Mouse (Mus musculus) 3134 (cell line): Measurements from ENCODE around the gene Srrm2.
A peak's percentile ranks its signal among the peaks of the same experiment; 100 is the strongest.
"Not testable (repeated sequence)": the region's sequence is repeated elsewhere in the genome, so short reads cannot be mapped to it uniquely, and the experiment has no call there.

Experiments used
- DNase-seq: peaks from one replicate; pipeline ENCODE4 v3.0.0-alpha.2; 2011; ENCODE audit warnings: low spot score; ENCODE audit not compliant: insufficient read length; ENCODE audit errors: extremely low read depth

The Srrm2 gene

DNA sequence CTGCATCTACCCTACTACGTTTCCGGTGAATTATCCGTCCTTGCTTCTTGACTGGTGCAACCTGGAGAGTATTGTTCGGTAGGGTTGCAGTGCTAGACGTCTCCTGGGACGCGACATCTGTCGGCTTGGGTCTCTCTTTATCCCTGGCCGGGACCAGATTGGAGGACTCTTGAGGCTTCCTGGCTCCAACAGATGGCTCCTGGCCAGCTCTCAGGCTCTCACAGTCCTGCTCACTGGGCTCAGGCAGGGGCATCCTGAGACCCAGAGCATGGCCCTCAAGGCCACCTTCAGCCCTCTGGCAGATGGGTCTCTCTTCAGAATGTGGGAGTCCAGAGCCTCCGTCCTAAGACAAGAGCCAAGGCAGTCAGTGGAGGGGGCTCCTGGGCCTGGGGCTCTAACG, 27.4 kb upstream of the Srrm2 start:
- no peak for DNase-seq

DNA sequence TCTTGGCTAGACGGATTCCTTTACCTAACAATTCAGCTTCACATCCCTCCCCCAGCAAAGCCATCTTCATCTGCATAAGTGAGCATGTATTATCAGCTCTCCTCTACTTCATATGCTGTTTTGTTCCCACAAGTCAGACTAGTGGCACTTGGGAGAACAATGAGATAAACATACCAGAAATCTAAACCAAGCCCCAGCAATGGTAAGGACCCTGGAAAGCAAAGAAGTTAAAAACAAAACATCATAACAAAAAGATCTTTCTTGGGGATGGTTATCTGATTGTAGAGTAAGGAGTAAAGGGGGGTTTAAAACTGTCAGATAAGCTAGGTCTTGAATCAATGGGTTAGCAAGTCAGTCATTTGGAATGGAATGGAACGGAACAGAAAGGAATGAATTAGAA, 19.8 kb upstream of the Srrm2 start:
- no peak for DNase-seq

DNA sequence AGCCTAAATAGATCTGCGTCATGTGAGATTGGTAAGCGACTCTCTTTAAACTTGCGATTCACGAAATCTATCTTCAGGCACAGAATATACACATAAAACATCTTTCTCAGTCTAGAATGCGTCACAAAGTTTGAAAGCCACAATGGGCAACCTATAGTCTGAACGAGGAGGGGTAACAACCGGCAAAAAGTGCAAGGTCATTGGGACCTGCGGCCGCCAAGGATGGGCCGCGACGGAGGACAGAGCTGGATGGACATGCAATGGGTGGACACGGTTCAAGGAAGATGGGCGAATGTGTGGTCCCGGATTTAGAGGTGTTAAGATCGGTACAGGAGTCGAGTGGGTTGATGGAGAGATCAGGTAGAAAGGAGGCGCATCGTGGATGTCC, 19.4 kb upstream of the Srrm2 start:
- no peak for DNase-seq

DNA sequence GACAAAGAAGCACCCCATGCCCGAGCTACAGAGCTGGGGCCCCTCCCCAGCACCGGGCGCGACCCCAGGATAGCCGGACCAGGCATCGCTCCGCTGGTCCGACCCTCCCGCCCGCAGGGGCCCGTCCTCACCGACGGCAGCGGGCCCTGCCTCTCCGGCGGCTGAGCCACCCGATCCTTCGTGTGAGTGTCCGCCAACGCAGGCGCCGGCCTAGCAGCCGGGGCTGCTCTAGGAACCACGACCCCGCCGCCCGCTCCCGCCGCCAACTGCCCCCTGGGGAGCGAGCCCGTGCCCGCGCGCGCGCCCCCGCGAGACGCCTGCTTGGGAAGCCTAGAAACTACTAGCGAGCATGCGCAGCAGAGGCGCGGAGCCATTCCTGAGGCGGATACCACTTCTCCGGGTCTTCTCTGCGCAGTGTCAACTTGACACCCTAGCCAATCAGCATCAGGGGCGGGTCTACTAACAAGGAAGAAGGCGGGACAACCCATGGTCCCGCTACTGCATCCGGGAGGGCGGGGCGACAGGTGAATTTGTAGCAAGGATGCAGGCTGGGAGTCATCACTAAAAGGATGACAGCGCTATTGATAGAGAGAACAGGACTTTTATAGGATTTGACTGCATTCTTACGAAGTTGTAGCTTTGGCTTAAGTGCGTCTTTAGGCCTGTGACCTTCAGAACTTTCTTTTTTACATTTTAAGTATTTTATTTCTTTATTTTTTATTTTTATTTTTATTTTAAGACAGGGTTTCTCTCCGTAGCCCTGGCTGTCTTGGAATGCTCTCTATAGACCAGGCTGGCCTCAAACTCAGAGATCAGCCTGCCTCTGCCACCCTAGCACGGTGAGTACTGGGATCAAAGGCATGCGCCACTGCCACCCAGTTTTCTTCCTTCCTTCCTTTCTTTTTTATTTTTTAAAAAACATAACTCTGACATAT, 18.8 kb upstream of the Srrm2 start, which contains the start of gene Flywch1:
TSS of gene Flywch1 (minus strand) at position 319 of the 935 bp plus-strand sequence.
- DNase-seq: peak; percentile 94

DNA sequence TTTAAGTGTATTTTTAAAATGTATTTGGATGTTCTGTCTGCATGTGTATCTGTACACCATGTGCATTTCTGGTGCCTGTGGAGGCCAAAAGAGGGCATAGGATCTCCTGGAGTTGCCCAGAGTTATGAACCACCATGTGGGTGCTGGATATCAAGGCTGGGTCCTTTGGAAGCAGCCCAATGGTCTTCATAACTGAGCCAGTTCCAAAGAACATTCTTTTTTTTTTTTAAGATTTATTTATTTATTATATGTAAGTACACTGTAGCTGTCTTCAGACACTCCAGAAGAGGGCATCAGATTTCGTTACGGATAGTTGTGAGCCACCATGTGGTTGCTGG, 18.1 kb upstream of the Srrm2 start:
- DNase-seq: not testable (repeated sequence)

DNA sequence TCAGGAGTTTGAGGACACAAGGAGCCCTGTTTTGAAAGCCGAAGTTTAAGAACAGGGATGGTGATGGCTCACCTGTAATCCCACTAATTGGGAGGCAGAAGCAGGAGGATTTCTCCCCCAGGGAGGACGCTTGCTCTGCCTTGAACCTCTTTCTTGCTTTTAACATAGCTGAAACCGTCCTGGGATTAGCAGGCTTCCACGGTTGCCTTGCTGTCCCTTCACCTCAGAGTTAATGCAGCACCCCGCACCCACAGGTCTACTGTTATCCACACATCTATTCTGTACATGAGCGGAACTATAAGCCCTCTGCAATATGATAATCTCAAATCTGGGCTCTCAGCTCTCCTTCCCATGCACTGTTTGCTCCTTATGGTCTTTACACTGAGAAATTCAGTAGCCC, 16.7 kb upstream of the Srrm2 start:
- DNase-seq: no peak

DNA sequence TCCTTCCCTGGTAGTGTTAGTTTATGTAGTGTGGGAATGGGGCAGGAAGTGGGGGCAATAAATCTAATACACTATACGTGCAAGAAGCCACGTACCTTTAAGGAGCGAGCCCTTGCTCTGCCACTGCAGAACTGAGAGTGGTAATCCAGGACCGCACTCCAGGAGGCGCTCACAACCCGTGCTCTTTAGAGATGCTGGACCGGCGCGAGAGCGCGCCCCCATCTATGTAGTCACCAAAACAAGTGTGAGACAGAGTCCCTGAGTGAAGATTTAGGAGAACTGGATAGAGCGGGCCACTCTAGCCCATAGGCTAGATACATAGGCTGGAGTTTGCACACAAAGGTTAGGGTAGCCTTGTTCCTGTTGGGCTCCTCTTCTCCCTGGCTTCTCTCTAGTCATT, 16.2 kb upstream of the Srrm2 start:
- peak; percentile 67 for DNase-seq

DNA sequence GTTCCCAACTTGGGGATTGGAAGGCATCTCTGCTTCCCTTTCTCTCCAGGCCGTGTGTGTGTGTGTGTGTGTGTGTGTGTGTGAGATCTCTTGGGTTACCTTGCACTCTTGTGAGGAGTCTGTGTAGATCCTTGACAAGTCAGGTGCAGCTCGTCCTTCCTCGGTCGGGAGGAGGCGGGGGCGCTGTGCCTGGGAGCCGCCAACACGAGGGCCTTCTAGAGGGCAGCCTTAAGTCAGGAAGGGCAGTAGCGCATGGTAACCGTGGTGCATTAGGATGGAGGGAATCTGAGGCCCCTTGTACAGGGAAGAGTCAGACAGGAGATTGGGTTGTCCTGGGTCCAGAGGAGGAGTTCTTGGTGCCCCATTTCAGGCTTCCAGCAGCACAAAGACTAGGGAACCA, 14.1 kb upstream of the Srrm2 start:
- DNase-seq: no peak

DNA sequence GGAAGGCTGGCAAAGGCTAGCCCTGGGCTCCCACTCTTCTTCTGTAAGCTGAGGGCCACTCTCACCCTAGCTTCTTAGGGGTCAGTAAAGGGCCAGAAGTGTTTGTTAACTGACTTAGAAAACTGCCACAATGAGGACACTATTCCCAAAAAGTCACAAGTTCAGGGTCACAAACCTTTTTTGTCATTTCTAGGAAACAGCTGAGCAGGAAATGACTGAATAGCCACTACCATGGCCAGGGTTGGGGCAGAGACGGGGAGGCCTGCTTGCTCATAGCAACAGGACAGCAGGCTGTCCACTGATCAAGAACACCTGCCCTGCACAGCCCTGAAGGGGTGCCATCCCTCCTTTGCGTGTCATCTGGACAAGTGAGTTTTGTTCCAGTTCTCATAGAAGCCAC, 13.2 kb upstream of the Srrm2 start:
- no peak for DNase-seq

DNA sequence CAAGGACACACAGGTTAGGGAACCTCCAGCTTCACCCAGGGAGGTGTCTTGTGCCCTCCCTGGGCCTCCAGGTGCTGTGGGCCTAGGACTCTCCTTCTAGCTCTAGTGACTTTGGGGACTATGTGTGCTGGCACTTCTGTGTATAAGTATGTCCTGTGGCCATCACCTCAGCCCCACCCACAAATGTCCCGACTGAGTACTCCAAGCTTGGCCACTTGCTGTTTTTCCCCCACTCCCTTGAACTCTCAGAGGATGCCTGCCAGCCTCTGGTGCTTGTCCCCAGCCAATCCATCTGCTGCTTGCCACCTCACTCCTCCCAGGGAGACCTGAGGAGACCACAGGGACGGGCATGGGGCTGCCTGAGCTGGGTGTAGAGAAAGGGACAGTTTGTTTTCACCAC, 11.9 kb upstream of the Srrm2 start:
- DNase-seq: no peak

DNA sequence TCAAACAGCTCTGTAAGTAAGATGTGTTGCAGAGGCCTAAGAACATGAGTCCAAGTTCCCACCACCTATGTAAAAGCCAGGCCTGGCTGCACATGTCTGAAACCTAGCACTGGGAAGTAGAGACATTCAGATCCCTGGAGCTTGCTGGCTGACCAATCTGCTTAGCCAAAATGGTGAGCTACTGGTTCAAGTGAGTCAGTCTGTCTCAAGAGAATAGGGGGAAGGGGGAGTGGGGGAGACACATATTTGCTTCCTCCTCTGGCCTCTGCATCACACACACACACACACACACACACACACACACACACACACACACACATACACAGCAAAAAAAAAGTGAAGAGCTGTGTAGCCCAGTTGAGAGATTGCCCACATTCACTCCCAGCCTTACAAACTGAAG, 7.0 kb upstream of the Srrm2 start:
- DNase-seq: no peak

DNA sequence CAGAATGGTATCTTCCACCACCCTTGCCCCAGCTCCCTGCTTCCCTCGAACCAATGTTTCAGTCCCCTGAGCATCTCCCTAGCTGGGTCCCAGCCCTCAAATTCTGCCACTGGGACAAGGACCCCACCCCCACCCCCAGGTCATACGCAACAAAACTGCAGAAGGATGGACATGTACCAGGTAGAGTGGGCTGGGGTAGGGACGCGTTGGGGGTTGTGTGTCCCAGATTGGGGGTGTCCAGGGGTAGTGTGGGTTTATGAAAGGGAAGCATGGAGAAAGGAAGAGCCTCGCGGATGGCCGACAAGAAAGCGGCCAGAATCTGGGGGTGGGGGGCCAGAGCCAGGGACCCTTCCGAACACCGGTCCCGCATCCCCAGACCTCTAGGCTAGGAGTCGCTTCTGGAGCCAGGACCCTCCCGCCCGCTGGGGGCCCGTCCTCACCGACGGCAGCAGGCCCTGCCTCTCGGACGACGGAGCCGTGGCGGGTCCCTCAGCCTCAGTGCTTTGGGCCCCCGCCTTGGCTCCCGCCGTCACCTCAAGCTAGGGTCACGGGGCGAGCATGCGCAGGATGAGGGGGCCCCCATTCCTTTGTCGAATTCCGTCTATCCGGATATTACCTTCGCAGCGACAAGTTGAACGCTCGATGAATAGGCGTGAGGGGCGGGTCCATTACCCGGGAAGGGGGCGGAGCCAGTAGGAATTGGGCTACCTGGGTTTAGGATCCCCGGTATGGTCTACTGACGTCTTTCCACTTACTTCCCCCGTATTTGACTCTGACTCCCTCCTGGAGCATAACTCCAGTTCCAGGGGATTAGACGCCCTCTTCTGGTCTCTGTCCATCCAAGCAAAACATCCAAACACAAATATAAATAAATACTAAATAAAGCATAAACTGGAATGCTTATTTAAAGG, 4.5 kb upstream of the Srrm2 start, which contains the start of gene Flywch2:
TSS of gene Flywch2 (minus strand) at position 521 of the 911 bp plus-strand sequence.
- DNase-seq: no peak

DNA sequence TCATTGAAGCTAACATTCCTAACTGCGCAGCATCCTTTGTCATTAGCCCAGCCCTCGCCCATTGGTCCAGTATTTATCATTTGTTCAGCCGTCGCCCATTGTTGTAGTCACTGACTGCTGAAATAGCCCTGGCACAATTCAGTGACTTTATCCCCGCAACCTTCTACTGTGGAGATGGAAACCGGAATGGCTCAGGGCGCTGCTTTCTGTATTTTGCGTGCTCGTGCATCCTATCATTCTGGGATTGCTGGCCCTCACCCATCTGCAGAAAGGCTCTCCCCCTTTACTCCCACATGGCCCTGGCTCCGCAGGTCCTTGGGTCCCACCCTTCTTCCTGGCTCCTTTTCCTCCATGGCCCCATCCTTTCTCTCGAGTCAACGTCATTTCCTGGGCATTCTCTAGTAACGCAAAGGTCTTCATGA, 3.8 kb upstream of the Srrm2 start:
- no peak for DNase-seq

DNA sequence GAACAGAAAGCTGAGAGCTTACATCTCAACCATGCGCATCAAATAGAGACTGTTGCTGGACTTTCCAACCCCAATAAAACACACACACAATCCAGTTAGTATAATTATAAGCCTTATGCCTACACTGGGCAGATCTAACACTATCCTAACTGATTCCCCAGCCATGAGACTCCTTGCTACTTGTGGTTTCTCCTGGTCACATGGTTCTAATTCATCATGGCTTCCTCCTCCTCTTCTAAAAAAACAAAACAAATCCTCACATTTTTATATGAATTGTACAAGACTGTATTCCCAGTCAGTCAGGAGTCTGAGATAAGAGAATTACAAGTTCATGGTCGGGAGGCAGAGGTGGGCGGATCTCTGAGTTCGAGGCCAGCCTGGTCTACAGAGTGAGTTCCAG, 1.4 kb upstream of the Srrm2 start:
- no peak for DNase-seq

DNA sequence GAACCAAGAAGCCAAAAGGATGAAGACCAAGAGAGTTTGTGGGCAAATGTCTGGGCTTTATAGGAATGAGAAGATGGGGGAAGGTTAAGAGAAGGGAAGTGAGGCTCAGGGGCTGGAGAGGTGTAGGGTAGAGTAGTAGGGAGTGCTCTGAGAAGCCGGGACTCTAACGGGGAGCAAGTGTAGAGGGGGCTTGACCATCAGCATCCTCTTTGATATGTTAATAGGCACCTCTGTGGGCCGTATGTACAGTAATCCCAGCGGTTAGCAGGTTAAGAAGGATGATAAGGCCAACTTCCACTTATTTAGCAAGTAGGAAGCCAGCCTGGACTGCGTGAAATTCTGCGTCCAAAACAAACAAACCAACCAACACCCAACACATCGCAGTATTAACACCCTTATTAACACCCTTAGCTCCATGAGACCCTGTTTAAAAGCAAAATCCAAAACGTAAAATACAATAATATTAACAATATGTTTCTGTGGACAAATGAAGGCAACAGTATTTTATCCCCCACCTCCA, 523 bp upstream of the Srrm2 start:
- no peak for DNase-seq

DNA sequence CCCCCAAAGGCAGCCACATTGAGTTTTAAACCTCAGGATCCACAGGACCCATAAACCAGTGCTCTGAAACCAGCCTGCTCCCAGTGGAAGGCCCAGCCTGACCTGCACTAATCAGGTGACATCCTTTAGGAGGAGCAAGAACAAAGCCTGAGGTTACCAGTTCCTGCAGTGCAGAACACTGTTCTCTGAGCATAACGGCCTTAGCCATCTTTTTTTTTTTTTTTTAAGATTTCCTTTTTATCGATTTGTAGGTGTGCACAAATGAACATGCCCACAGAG, 686 bp downstream of the Srrm2 start:
- DNase-seq: no peak

DNA sequence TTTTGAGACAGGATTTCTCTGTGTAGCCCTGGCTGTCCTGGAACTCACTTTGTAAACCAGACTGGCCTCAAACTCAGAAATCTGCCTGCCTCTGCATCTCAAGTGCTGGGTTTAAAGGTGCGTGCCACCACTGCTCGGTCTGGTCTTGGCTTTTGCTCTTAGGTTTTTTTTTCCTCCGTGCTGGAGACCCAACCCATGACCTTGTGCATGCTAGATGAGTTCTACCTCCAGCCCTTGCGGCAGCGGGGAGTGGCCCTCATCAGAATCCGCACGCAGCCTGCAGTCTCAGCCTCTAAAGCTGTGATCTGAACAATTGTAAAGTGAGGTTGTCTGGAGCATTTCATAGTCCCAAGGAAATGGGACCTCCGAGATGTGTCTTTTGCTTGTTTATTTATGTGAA, 5.0 kb downstream of the Srrm2 start:
- DNase-seq: no peak

DNA sequence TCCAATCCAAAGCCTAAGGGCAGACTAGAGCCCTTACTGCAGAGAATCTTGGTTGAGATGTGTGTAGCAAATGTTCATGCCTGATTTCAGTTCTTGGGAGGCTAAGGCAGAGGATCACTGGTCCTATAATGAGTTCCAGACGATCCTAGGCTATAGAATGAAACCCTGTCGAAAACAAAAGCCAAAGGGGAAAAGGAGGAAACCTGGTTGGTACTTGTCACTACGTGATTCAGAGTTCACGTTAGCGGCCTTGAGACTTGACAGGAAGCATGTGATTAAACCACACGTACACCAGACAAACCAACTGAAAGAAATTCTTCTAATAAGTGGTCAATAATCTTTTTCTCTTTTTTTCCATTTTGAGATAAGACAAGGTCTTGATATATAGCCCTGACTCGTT, 7.0 kb downstream of the Srrm2 start:
- DNase-seq: no peak

DNA sequence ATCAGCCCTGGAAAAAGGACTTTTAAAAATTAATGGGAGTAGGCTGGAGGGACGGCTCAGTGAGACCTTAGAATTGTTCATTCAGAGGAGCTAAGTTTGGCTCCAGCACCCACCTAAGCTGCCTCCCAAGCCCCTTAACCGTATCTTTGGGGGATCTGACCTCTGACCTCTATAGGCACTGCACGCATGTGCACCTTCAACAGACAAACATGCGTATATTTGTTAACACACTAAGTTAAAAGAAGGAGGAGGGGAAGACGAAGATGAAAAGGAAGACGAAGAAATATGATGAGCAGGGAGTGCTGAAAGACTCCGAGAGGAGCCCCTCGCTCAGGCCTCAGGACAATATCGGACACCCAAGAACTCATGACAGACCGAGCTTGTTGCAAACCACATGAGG, 11.3 kb downstream of the Srrm2 start:
- no peak for DNase-seq

DNA sequence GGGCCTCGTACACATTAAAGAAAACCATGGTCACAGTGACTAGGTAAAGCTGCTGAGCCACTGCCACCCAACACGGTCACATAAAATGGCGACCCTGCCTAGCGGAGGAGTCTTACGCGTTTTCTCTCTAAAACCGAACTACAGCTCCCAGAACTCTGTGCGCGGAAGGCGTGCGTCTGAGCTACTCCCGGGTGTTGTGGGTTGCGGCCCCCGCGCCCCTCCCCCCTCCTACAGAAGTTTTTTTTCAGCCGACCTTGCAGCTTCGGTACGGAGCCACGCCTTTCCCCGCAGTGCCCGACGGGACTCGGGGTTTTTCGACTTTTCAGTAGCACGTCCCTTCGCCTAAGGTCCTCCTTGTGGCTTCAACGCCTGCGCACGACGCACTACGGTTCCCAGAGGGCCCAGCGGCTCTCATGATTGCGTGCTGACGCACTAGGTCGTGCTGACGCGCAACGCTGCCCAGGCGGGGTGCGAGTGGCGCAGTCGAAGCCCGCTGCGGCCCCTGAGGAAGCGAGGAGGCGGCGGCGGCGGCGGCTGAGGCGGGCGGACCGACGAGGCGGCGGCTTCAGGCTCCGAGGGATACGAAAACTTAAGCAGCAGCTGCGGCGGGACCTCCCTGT, 12.5 kb downstream of the Srrm2 start:
- DNase-seq: peak; percentile 99

DNA sequence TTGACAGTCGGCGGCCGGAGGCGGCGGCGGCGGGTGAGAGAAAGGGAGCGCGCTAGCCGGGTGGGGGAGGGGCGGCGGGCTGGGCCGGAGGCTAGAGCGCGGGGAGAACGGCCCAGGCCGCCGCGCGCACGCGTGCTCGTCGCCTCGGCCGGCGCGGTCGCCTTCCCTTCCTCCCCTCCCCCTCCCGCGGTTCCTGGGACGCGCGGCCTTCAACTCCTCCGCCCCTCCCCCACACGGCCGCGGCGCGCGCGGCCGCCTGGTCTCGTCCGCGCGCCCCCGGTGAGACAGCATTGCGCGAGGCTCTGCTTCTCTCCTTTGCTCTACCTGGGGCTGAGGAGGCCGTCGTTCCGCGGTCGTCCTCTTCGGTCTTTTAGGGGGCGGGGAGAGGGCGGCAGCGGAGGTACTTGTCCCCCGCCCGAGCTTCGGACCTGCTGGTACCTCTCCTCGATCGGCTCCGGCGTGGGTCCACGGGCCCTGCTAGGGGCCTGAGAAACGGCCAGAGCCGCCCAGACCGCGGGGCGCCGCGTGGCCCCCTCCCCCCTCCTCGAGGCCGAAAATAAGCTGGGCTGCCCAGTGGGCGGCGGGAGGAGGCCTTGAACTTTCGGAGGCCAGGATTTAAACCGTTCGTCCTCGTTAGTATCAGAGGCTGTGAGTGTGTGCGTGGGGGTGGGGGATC, 13.2 kb downstream of the Srrm2 start:
- DNase-seq: peak; percentile 88
